Comparison of ENCODE assay signal across 15 mouse cellular contexts in the genomic region with DNA sequence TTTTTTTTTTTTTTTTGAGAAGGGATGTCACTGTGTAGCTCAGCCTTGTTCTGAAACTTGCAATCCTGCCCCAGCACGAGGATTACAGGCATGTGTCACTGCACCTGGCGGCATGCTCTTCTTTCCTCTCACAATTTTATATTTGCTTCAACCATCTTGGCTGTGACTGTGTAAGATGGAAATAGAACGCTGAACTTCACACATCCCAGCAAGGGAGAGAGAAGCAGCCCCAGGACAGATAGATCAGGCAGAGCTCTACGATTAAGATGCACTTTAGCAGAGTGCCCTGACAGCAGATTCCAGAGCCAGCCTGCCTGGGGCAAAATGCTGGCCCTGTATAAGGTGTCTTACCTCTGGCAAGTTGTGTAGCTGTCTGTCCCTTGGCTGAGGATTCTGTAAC.
A peak's percentile ranks its signal among the peaks of the same experiment; 100 is the strongest.
DNase-seq lines count a peak whose midpoint lies in the region; ATAC-seq lines count a peak whose summit lies in the region.
"Had no signal": no experiment of that assay in that cellular context is flagged by ENCODE, and none has a peak within 500 bp of the region (broad histone marks: within the 10 kb centered on the region; RNA-seq: fewer than 3 reads in every experiment).

No protein-coding gene starts in this region.

- H3K4me3 ChIP-seq in midbrain, embryonic 10.5 days, result no peak overlapping the region
- no peak overlapping the region for H3K4me3 ChIP-seq in midbrain, embryonic 11.5 days (ENCODE audit: low read depth, low read length)
- no peak overlapping the region for H3K4me3 ChIP-seq in midbrain, embryonic 16.5 days (ENCODE audit: low read depth, low read length)
- H3K4me3 ChIP-seq in hindbrain, embryonic 16.5 days (ENCODE audit: low read length), result no peak overlapping the region
- H3K4me3 ChIP-seq: forebrain, embryonic 10.5 days; hindbrain, embryonic 10.5 days; neural tube, embryonic 13.5 days had no signal

- no peaks in the 10 kb centered on the region for H3K36me3 ChIP-seq in midbrain, embryonic 10.5 days
- no peaks in the 10 kb centered on the region for H3K36me3 ChIP-seq in midbrain, embryonic 11.5 days (ENCODE audit: control insufficient read depth, insufficient read depth, low read length)
- H3K36me3 ChIP-seq in midbrain, embryonic 16.5 days (ENCODE audit: control insufficient read depth, insufficient read depth, low read length), result no peaks in the 10 kb centered on the region
- H3K36me3 ChIP-seq in hindbrain, embryonic 16.5 days (ENCODE audit: control insufficient read depth, insufficient read depth, low read length), result no peaks in the 10 kb centered on the region
- H3K36me3 ChIP-seq: forebrain, embryonic 10.5 days; hindbrain, embryonic 10.5 days; neural tube, embryonic 13.5 days had no signal

- H3K9me3 ChIP-seq in midbrain, embryonic 10.5 days (replicated peaks), result no peaks in the 10 kb centered on the region; the same call in 1 of the 2 replicates
- no peaks in the 10 kb centered on the region for H3K9me3 ChIP-seq in midbrain, embryonic 11.5 days (ENCODE audit: control insufficient read depth, low read length)
- no peaks in the 10 kb centered on the region for H3K9me3 ChIP-seq in midbrain, embryonic 16.5 days (replicated peaks; ENCODE audit: control insufficient read depth, low read length, poor library complexity, severe bottlenecking)
- no peaks in the 10 kb centered on the region for H3K9me3 ChIP-seq in hindbrain, embryonic 16.5 days (ENCODE audit: control insufficient read depth, low read length)
- H3K9me3 ChIP-seq: forebrain, embryonic 10.5 days; hindbrain, embryonic 10.5 days; neural tube, embryonic 13.5 days had no signal

- peaks cover 6% of the 10 kb centered on the region; the same call in 1 of the 2 replicates for H3K4me1 ChIP-seq in midbrain, embryonic 10.5 days
- H3K4me1 ChIP-seq in midbrain, embryonic 11.5 days (ENCODE audit: control insufficient read depth, insufficient read depth, low read length), result no peaks in the 10 kb centered on the region
- H3K4me1 ChIP-seq in midbrain, embryonic 16.5 days (ENCODE audit: control insufficient read depth, insufficient read depth, low read length), result no peaks in the 10 kb centered on the region
- no peaks in the 10 kb centered on the region for H3K4me1 ChIP-seq in hindbrain, embryonic 16.5 days (ENCODE audit: control insufficient read depth, insufficient read depth, low read depth, low read length)
- H3K4me1 ChIP-seq: forebrain, embryonic 10.5 days; neural tube, embryonic 13.5 days had no signal

- H3K9ac ChIP-seq in midbrain, embryonic 11.5 days (ENCODE audit: low read length), result no peak overlapping the region
- no peak overlapping the region for H3K9ac ChIP-seq in midbrain, embryonic 16.5 days (ENCODE audit: low read depth, low read length)
- H3K9ac ChIP-seq in hindbrain, embryonic 16.5 days (ENCODE audit: low read depth, low read length), result no peak overlapping the region
- H3K9ac ChIP-seq: neural tube, embryonic 13.5 days had no signal

- H3K27ac ChIP-seq in midbrain, embryonic 10.5 days (replicated peaks), result no peak overlapping the region
- no peak overlapping the region for H3K27ac ChIP-seq in midbrain, embryonic 11.5 days (ENCODE audit: low read depth, low read length)
- no peak overlapping the region for H3K27ac ChIP-seq in midbrain, embryonic 16.5 days (ENCODE audit: low read length)
- no peak overlapping the region for H3K27ac ChIP-seq in hindbrain, embryonic 16.5 days (ENCODE audit: low read depth, low read length)
- H3K27ac ChIP-seq: forebrain, embryonic 10.5 days; hindbrain, embryonic 10.5 days; kidney, postnatal 0 days; neural tube, embryonic 13.5 days had no signal

- ATAC-seq in midbrain, embryonic 11.5 days (ENCODE audit: low FRiP score), result no peak
- ATAC-seq in midbrain, embryonic 16.5 days, result peak; percentile 70; the same call in 1 of the 2 replicates
- ATAC-seq in hindbrain, embryonic 16.5 days, result no peak
- ATAC-seq: intestine, embryonic 16.5 days had no signal

- no peak overlapping the region for H3K4me2 ChIP-seq in midbrain, embryonic 11.5 days
- H3K4me2 ChIP-seq in midbrain, embryonic 16.5 days (ENCODE audit: low read length), result no peak overlapping the region
- H3K4me2 ChIP-seq in hindbrain, embryonic 16.5 days (ENCODE audit: low read length), result no peak overlapping the region
- H3K4me2 ChIP-seq: neural tube, embryonic 13.5 days had no signal

- WGBS in midbrain, embryonic 10.5 days, result 76% methylated on average over 4 of the region's 4 CpGs
- WGBS in midbrain, embryonic 11.5 days, result 75% methylated on average over 4 of the region's 4 CpGs
- 69% methylated on average over 4 of the region's 4 CpGs for WGBS in midbrain, embryonic 16.5 days
- 70% methylated on average over 4 of the region's 4 CpGs for WGBS in hindbrain, embryonic 16.5 days

- H3K27me3 ChIP-seq in midbrain, embryonic 10.5 days (ENCODE audit: low read depth, poor library complexity, severe bottlenecking), result no peaks in the 10 kb centered on the region
- no peaks in the 10 kb centered on the region for H3K27me3 ChIP-seq in midbrain, embryonic 11.5 days (ENCODE audit: control insufficient read depth, insufficient read depth, low read length)
- H3K27me3 ChIP-seq in midbrain, embryonic 16.5 days (ENCODE audit: control insufficient read depth, insufficient read depth, low read depth, low read length), result no peaks in the 10 kb centered on the region
- no peaks in the 10 kb centered on the region for H3K27me3 ChIP-seq in hindbrain, embryonic 16.5 days (replicated peaks; ENCODE audit: control insufficient read depth, insufficient read depth, low read length)
- H3K27me3 ChIP-seq: neural tube, embryonic 13.5 days had no signal

- DNase-seq in midbrain, embryonic 10.5 days (ENCODE audit: low spot score), result peak; percentile 1
- no peak for DNase-seq in midbrain, embryonic 11.5 days (ENCODE audit: low spot score, missing footprints)
- peak; percentile 39 to 69 for DNase-seq in gastrocnemius, adult 8-10 months (ENCODE audit: low spot score in 2 of 2)
- peak; percentile 17 for DNase-seq in left cerebral cortex, adult 18-20 months (ENCODE audit: low spot score in 2 of 2)
- DNase-seq in spleen, postnatal 10 days (ENCODE audit: low spot score in 2 of 2), result no peak
- DNase-seq: adrenal gland, postnatal 10 days; cerebellum, adult 8-10 months; lung, postnatal 4 days had no signal

Comparison
In these comparisons a context has a peak if more than half of its experiments do, and no peak if none do; other contexts are left out.
1. DNase-seq: peak in midbrain, embryonic 10.5 days (single experiment), gastrocnemius, adult 8-10 months (2 of 2) and left cerebral cortex, adult 18-20 months (2 of 2); none in midbrain, embryonic 11.5 days (single experiment) and spleen, postnatal 10 days (0 of 2).